Mouse (Mus musculus): Measurements from ENCODE around the gene Spi1. TPM values are rescaled to one million over a fixed set of nuclear protein-coding genes. Genes with fewer than 3 reads are reported as not detected.
"Not testable (repeated sequence)": the region's sequence is repeated elsewhere in the genome, so short reads cannot be mapped to it uniquely, and the experiment has no call there.

The Spi1 gene
- polyA plus RNA-seq, 1 experiment from 2014 or later = 3.3 TPM

GRCm38 (mm10) chr2:91111832-91112231 is 29.6 kb downstream of the Spi1 start:
- not testable (repeated sequence) for ATAC-seq (replicated peaks)
- WGBS = 91% methylated on average over 3 of the region's 3 CpGs

GRCm38 (mm10) chr2:91112491-91112890 is 30.3 kb downstream of the Spi1 start:
- Histone ChIP-seq H3K36me3 (replicated peaks) (no peaks in the 10 kb centered on the region), H3K27ac (no peak overlapping the region), H3K9ac (no peak overlapping the region), H3K4me2 (no peak overlapping the region), H3K4me3 (no peak overlapping the region), H3K27me3 (replicated peaks) (0 out of 2 replicates have a peak, but pooled peaks cover 5% of the 10 kb centered on the region), H3K4me1 (no peaks in the 10 kb centered on the region), H3K9me3 (no peaks in the 10 kb centered on the region)
- no peak for ATAC-seq (replicated peaks)
- WGBS = 67% methylated on average over 4 of the region's 4 CpGs

More at GRCm38 (mm10) chr2:91111832-91112231, 29.6 kb downstream of the Spi1 start:
- not testable (repeated sequence) for H3K9me3 ChIP-seq; H3K9ac ChIP-seq; H3K4me2 ChIP-seq; H3K4me1 ChIP-seq; H3K27ac ChIP-seq; H3K4me3 ChIP-seq; H3K36me3 ChIP-seq (replicated peaks); H3K27me3 ChIP-seq (replicated peaks)

- H3K36me3 ChIP-seq (replicated peaks) = no peaks in the 10 kb centered on the region
- H3K9me3 ChIP-seq = no peaks in the 10 kb centered on the region
- no peak overlapping the region for H3K27ac ChIP-seq
- H3K4me3 ChIP-seq = no peak overlapping the region
- 79% methylated on average over 10 of the region's 10 CpGs for WGBS
- ATAC-seq (replicated peaks) = no peak
- H3K4me1 ChIP-seq = no peaks in the 10 kb centered on the region
- H3K4me2 ChIP-seq = no peak overlapping the region
- no peak overlapping the region for H3K9ac ChIP-seq
- H3K27me3 ChIP-seq (replicated peaks) = 0 out of 2 replicates have a peak, but pooled peaks cover 5% of the 10 kb centered on the region
Measured at GRCm38 (mm10) chr2:91113334-91113733, 31.1 kb downstream of the Spi1 start.

GRCm38 (mm10) chr2:91113852-91114251 is 31.7 kb downstream of the Spi1 start:
- no peak for ATAC-seq (replicated peaks)
- no peaks in the 10 kb centered on the region for H3K9me3 ChIP-seq
- H3K27me3 ChIP-seq (replicated peaks) = 0 out of 2 replicates have a peak, but pooled peaks cover 5% of the 10 kb centered on the region
- H3K9ac ChIP-seq = no peak overlapping the region
- H3K4me1 ChIP-seq = no peaks in the 10 kb centered on the region
- no peak overlapping the region for H3K27ac ChIP-seq
- no peak overlapping the region for H3K4me2 ChIP-seq
- whole genome bisulfite sequencing = 75% methylated on average over 6 of the region's 6 CpGs
- no peak overlapping the region for H3K4me3 ChIP-seq
- H3K36me3 ChIP-seq (replicated peaks) = no peaks in the 10 kb centered on the region

- H3K27me3 ChIP-seq (replicated peaks) = 0 out of 2 replicates have a peak, but pooled peaks cover 5% of the 10 kb centered on the region
- no peaks in the 10 kb centered on the region for H3K4me1 ChIP-seq
- WGBS = 8% methylated on average over 42 of the region's 42 CpGs
- H3K27ac ChIP-seq = no peak overlapping the region
- peak overlapping the region; percentile 49 for H3K4me2 ChIP-seq
- ATAC-seq (replicated peaks) = peak; percentile 67
- no peaks in the 10 kb centered on the region for H3K9me3 ChIP-seq
- no peaks in the 10 kb centered on the region for H3K36me3 ChIP-seq (replicated peaks)
- peak overlapping the region; percentile 23 for H3K4me3 ChIP-seq
- no peak overlapping the region for H3K9ac ChIP-seq
Measured at GRCm38 (mm10) chr2:91114781-91115577, 32.8 kb downstream of the Spi1 start.

GRCm38 (mm10) chr2:91115578-91115970 is 33.4 kb downstream of the Spi1 start:
- no peaks in the 10 kb centered on the region for H3K36me3 ChIP-seq (replicated peaks)
- 0 out of 2 replicates have a peak, but pooled peaks cover 5% of the 10 kb centered on the region for H3K27me3 ChIP-seq (replicated peaks)
- peak overlapping the region; percentile 49 for H3K4me2 ChIP-seq
- H3K4me1 ChIP-seq = no peaks in the 10 kb centered on the region
- H3K9ac ChIP-seq = no peak overlapping the region
- WGBS = 37% methylated on average over 12 of the region's 12 CpGs
- no peaks in the 10 kb centered on the region for H3K9me3 ChIP-seq
- ATAC-seq (replicated peaks) = no peak
- peak overlapping the region; percentile 23 for H3K4me3 ChIP-seq
- H3K27ac ChIP-seq = no peak overlapping the region

- 82% methylated on average over 5 of the region's 5 CpGs for WGBS
- Histone ChIP-seq H3K4me3 (no peak overlapping the region), H3K9ac (no peak overlapping the region), H3K36me3 (replicated peaks) (no peaks in the 10 kb centered on the region), H3K27ac (no peak overlapping the region), H3K27me3 (replicated peaks) (0 out of 2 replicates have a peak, but pooled peaks cover 5% of the 10 kb centered on the region), H3K9me3 (no peaks in the 10 kb centered on the region), H3K4me2 (no peak overlapping the region), H3K4me1 (no peaks in the 10 kb centered on the region)
- no peak for ATAC-seq (replicated peaks)
Measured at GRCm38 (mm10) chr2:91116842-91117241, 34.7 kb downstream of the Spi1 start.

GRCm38 (mm10) chr2:91117585-91118275 is 35.5 kb downstream of the Spi1 start, which contains the start of gene Mybpc3:
TSS of gene Mybpc3 (plus strand) at chr2:91118144.
- no peak within 1 kb of the TSS for H3K27ac ChIP-seq
- H3K4me3 ChIP-seq = no peak within 1 kb of the TSS
- H3K4me2 ChIP-seq = no peak within 1 kb of the TSS
- H3K27me3 ChIP-seq (replicated peaks) = 0 out of 2 replicates have a peak, but pooled peaks cover 5% of the 10 kb centered on the region
- no peak within 1 kb of the TSS for H3K9ac ChIP-seq
- no peak for ATAC-seq (replicated peaks)
- no peaks in the 10 kb centered on the region for H3K4me1 ChIP-seq
- no peaks in the 10 kb centered on the region for H3K36me3 ChIP-seq (replicated peaks)
- no peaks in the 10 kb centered on the region for H3K9me3 ChIP-seq
- WGBS = 81% methylated on average over 11 of the region's 11 CpGs

- no peak overlapping the region for H3K27ac ChIP-seq
- no peak overlapping the region for H3K4me2 ChIP-seq
- no peak for ATAC-seq (replicated peaks)
- 0 out of 2 replicates have a peak, but pooled peaks cover 5% of the 10 kb centered on the region for H3K27me3 ChIP-seq (replicated peaks)
- H3K4me1 ChIP-seq = no peaks in the 10 kb centered on the region
- H3K9ac ChIP-seq = no peak overlapping the region
- no peak overlapping the region for H3K4me3 ChIP-seq
- H3K36me3 ChIP-seq (replicated peaks) = no peaks in the 10 kb centered on the region
- 80% methylated on average over 1 of the region's 1 CpGs for WGBS
- H3K9me3 ChIP-seq = no peaks in the 10 kb centered on the region
Measured at GRCm38 (mm10) chr2:91118647-91119046, 36.5 kb downstream of the Spi1 start.

GRCm38 (mm10) chr2:91119061-91119460 is 36.9 kb downstream of the Spi1 start:
- no peak for ATAC-seq (replicated peaks)
- 91% methylated on average over 19 of the region's 19 CpGs for WGBS
- H3K27me3 ChIP-seq (replicated peaks) = 0 out of 2 replicates have a peak, but pooled peaks cover 5% of the 10 kb centered on the region
- H3K27ac ChIP-seq = no peak overlapping the region
- H3K4me1 ChIP-seq = no peaks in the 10 kb centered on the region
- no peaks in the 10 kb centered on the region for H3K9me3 ChIP-seq
- no peaks in the 10 kb centered on the region for H3K36me3 ChIP-seq (replicated peaks)
- H3K4me3 ChIP-seq = no peak overlapping the region
- no peak overlapping the region for H3K4me2 ChIP-seq
- H3K9ac ChIP-seq = no peak overlapping the region

- Histone ChIP-seq H3K27me3 (replicated peaks) (0 out of 2 replicates have a peak, but pooled peaks cover 5% of the 10 kb centered on the region), H3K27ac (no peak overlapping the region), H3K9me3 (no peaks in the 10 kb centered on the region), H3K4me1 (no peaks in the 10 kb centered on the region), H3K9ac (no peak overlapping the region), H3K4me3 (no peak overlapping the region), H3K36me3 (replicated peaks) (no peaks in the 10 kb centered on the region), H3K4me2 (no peak overlapping the region)
- 83% methylated on average over 6 of the region's 6 CpGs for WGBS
- ATAC-seq (replicated peaks) = no peak
Measured at GRCm38 (mm10) chr2:91119551-91119950, 37.4 kb downstream of the Spi1 start.

- H3K9me3 ChIP-seq = no peaks in the 10 kb centered on the region
Measured at GRCm38 (mm10) chr2:91120261-91120671, 38.1 kb downstream of the Spi1 start.

More at GRCm38 (mm10) chr2:91120261-91120671, 38.1 kb downstream of the Spi1 start:
- 71% methylated on average over 6 of the region's 6 CpGs for WGBS
- H3K9ac ChIP-seq = no peak overlapping the region
- no peaks in the 10 kb centered on the region for H3K36me3 ChIP-seq (replicated peaks)
- H3K27ac ChIP-seq = no peak overlapping the region
- H3K4me2 ChIP-seq = no peak overlapping the region
- ATAC-seq (replicated peaks) = no peak
- H3K27me3 ChIP-seq (replicated peaks) = no peaks in the 10 kb centered on the region
- no peaks in the 10 kb centered on the region for H3K4me1 ChIP-seq
- no peak overlapping the region for H3K4me3 ChIP-seq
